14 mouse cellular contexts compared by ENCODE assay signal in genomic region chr13:64259903-64260302, GRCm38 (mm10). TPM values are rescaled to one million over a fixed set of nuclear protein-coding genes. Genes with fewer than 3 reads are reported as not detected.
DNase-seq lines count a peak whose midpoint lies in the region; ATAC-seq lines count a peak whose summit lies in the region.
"Had no signal": no experiment of that assay in that cellular context is flagged by ENCODE, and none has a peak within 500 bp of the region (broad histone marks: within the 10 kb centered on the region; RNA-seq: fewer than 3 reads in every experiment).

No protein-coding gene starts in this region.

- no peak overlapping the region for H3K27ac ChIP-seq in kidney, embryonic 15.5 days
- H3K27ac ChIP-seq: heart, embryonic 10.5 days; neural tube, embryonic 12.5 days had no signal

- H3K9ac ChIP-seq in kidney, embryonic 15.5 days = no peak overlapping the region
- H3K9ac ChIP-seq: lung, embryonic 14.5 days; neural tube, embryonic 12.5 days had no signal

- H3K4me1 ChIP-seq in kidney, embryonic 15.5 days = 0 out of 2 replicates have a peak, but pooled peaks cover 4% of the 10 kb centered on the region

- 87% methylated on average over 7 of the region's 7 CpGs for WGBS in kidney, embryonic 15.5 days

- H3K4me3 ChIP-seq in kidney, embryonic 15.5 days (replicated peaks) = no peak overlapping the region
- H3K4me3 ChIP-seq: heart, embryonic 10.5 days; neural tube, embryonic 12.5 days had no signal

- ATAC-seq in kidney, embryonic 15.5 days (replicated peaks; ENCODE audit: low FRiP score) = 0 out of 2 replicates have a peak, but pooled peaks have one; percentile 49

- no peak overlapping the region for H3K4me2 ChIP-seq in kidney, embryonic 15.5 days
- H3K4me2 ChIP-seq: lung, embryonic 14.5 days; neural tube, embryonic 12.5 days had no signal

- no peaks in the 10 kb centered on the region for H3K9me3 ChIP-seq in kidney, embryonic 15.5 days (replicated peaks)
- H3K9me3 ChIP-seq: heart, embryonic 10.5 days; neural tube, embryonic 12.5 days had no signal

- H3K36me3 ChIP-seq in kidney, embryonic 15.5 days = no peaks in the 10 kb centered on the region
- H3K36me3 ChIP-seq: heart, embryonic 10.5 days; neural tube, embryonic 12.5 days had no signal

- peak; percentile 36 to 46 for DNase-seq in cerebellum, postnatal 10 days
- DNase-seq in cerebellum, postnatal 36 days = no peak
- DNase-seq in kidney, postnatal 25 days = no peak
- peak; percentile 62 for DNase-seq in R1 (ENCODE audit: low read depth, low spot score)
- DNase-seq in layer of hippocampus, postnatal 10 days (ENCODE audit: low spot score in 2 of 2) = peak; percentile 27 to 28
- no peak for DNase-seq in spleen, postnatal 14 days (ENCODE audit: low spot score in 2 of 2)
- DNase-seq in embryo, embryonic 10.5 days (ENCODE audit: low spot score) = no peak
- DNase-seq: gastrocnemius, postnatal 25 days; heart, postnatal 14 days; lung, embryonic 14.5 days; thymus, postnatal 14 days had no signal

- H3K27me3 ChIP-seq in kidney, embryonic 15.5 days = no peaks in the 10 kb centered on the region
- H3K27me3 ChIP-seq: neural tube, embryonic 12.5 days had no signal

RNA-seq across cellular contexts. Expression of gene Cdc14b, which starts 15.2 kb away (rescaled TPM):
- 14.8 and 17.5 TPM in 2 replicates for polyA plus RNA-seq in kidney, embryonic 15.5 days (2015; fragmentation: Nextera tagmentation; extraction: Ambion mirVana)
- total RNA-seq in layer of hippocampus, postnatal 10 days (2021) = 1 to 10 TPM; 2.6 to 3.2 TPM

RNA-seq across cellular contexts. Expression of gene Aaed1, which starts 52.6 kb away (rescaled TPM):
- polyA plus RNA-seq in kidney, embryonic 15.5 days (2015; fragmentation: Nextera tagmentation; extraction: Ambion mirVana) = 56.5 and 58.1 TPM in 2 replicates
- total RNA-seq in layer of hippocampus, postnatal 10 days (2021) = 10 to 100 TPM in 1 of 2 experiments, 1 to 10 TPM in 1; 8.5 to 11.7 TPM

Comparison
In these comparisons a context has a peak if more than half of its experiments do, and no peak if none do; other contexts are left out.
1. DNase-seq: peak in cerebellum, postnatal 10 days (2 of 2), R1 (single experiment) and layer of hippocampus, postnatal 10 days (2 of 2); none in cerebellum, postnatal 36 days (0 of 2), kidney, postnatal 25 days (0 of 2), spleen, postnatal 14 days (0 of 2) and embryo, embryonic 10.5 days (single experiment).